Mouse (Mus musculus) liver, embryonic 13.5 days (tissue): ENCODE data around the gene Spata25. TPM values are rescaled to one million over a fixed set of nuclear protein-coding genes. Genes with fewer than 3 reads are reported as not detected.
"Not testable (repeated sequence)": the region's sequence is repeated elsewhere in the genome, so short reads cannot be mapped to it uniquely, and the experiment has no call there.

Experiments used
- ATAC-seq: fragments of 200-750 bp; cut with Nextera tagmentation; 2 replicates; pipeline ENCODE4 v1.8.0; 2017; ENCODE audit warnings: low read depth, mild to moderate bottlenecking, moderate number of reproducible peaks, moderate library complexity
- DNase-seq: peaks from one replicate; pipeline ENCODE4 v3.0.0; 2022
- H3K27ac ChIP-seq: fragments of 300-500 bp; sonication (generic); 2 replicates; pipeline ENCODE4 v1.5.1; 2015; ENCODE audit warnings: moderate library complexity, mild to moderate bottlenecking, inconsistent platforms
- H3K27me3 ChIP-seq: fragments of 300-500 bp; sonication (generic); 2 replicates; pipeline ENCODE4 v1.6.1; 2015; ENCODE audit warnings: mild to moderate bottlenecking, inconsistent platforms
- H3K36me3 ChIP-seq: fragments of 300-500 bp; sonication (generic); 2 replicates; pipeline ENCODE4 v1.6.1; 2015; ENCODE audit warnings: mild to moderate bottlenecking, inconsistent platforms
- H3K4me1 ChIP-seq: fragments of 300-500 bp; sonication (generic); replicated peaks from 2 replicates; pipeline ENCODE4 v1.6.1; 2015; ENCODE audit warnings: inconsistent platforms
- H3K4me2 ChIP-seq: fragments of 300-500 bp; sonication (generic); 2 replicates; pipeline ENCODE4 v1.6.1; 2015; ENCODE audit warnings: inconsistent platforms, mild to moderate bottlenecking, moderate library complexity
- H3K4me3 ChIP-seq: fragments of 300-500 bp; sonication (generic); replicated peaks from 2 replicates; pipeline ENCODE4 v1.5.1; 2015; ENCODE audit warnings: mild to moderate bottlenecking, inconsistent platforms
- H3K9ac ChIP-seq: fragments of 300-500 bp; sonication (generic); 2 replicates; pipeline ENCODE4 v1.6.1; 2015; ENCODE audit warnings: mild to moderate bottlenecking, inconsistent platforms
- H3K9me3 ChIP-seq: fragments of 300-500 bp; sonication (generic); replicated peaks from 2 replicates; pipeline ENCODE4 v1.6.1; 2016; ENCODE audit warnings: inconsistent platforms
- WGBS: fragments of 180-500 bp; shearing (Covaris S2); methylation state at CpG from one replicate; pipeline ENCODE4 v1.1.7; 2015; ENCODE audit not compliant: insufficient replicate concordance; 5-methylcytosine and 5-hydroxymethylcytosine counted together
- polyA plus RNA-seq: library from polyadenylated mRNA; unstranded; fragments of >200 nt; fragmentation: Nextera tagmentation; extraction: Ambion mirVana; gene quantifications from 2 replicates; pipeline ENCODE4 v1.2.1, GENCODE M21; 2015

Spata25 gene
- polyA plus RNA-seq, 1 experiment from 2014 or later, result not detected

- not testable (repeated sequence) for H3K9me3 ChIP-seq, H3K4me2 ChIP-seq, DNase-seq, H3K27ac ChIP-seq, ATAC-seq, H3K4me3 ChIP-seq, H3K36me3 ChIP-seq, H3K9ac ChIP-seq
- WGBS, result 74% methylated on average over 9 of the region's 9 CpGs
- H3K27me3 ChIP-seq, result peaks cover 20% of the 10 kb centered on the region
- H3K4me1 ChIP-seq, result peaks cover 34% of the 10 kb centered on the region
Observed at GRCm38 (mm10) chr2:164863411-164863810, 35.1 kb upstream of the Spata25 start.

- peak overlapping the region; percentile 27; the same call in 1 of the 2 replicates for H3K27ac ChIP-seq
- peaks cover 31% of the 10 kb centered on the region for H3K27me3 ChIP-seq
- no peak overlapping the region for H3K4me2 ChIP-seq
- H3K4me1 ChIP-seq, result peaks cover 43% of the 10 kb centered on the region
- whole genome bisulfite sequencing, result 46% methylated on average over 9 of the region's 9 CpGs
- ATAC-seq (no peak), DNase-seq (no peak)
- no peaks in the 10 kb centered on the region; the same call in 1 of the 2 replicates for H3K9me3 ChIP-seq
- no peak overlapping the region for H3K4me3 ChIP-seq
- no peak overlapping the region for H3K9ac ChIP-seq
- no peaks in the 10 kb centered on the region for H3K36me3 ChIP-seq
Observed at GRCm38 (mm10) chr2:164862179-164862861, 34.0 kb upstream of the Spata25 start.

GRCm38 (mm10) chr2:164861094-164861493, 32.8 kb upstream of the Spata25 start:
- no peak overlapping the region for H3K9ac ChIP-seq
- H3K4me3 ChIP-seq, result no peak overlapping the region
- no peak overlapping the region; the same call in 1 of the 2 replicates for H3K27ac ChIP-seq
- 63% methylated on average over 4 of the region's 4 CpGs for WGBS
- H3K36me3 ChIP-seq, result no peaks in the 10 kb centered on the region
- H3K4me1 ChIP-seq, result peaks cover 49% of the 10 kb centered on the region
- DNase-seq (no peak), ATAC-seq (no peak)
- H3K4me2 ChIP-seq, result no peak overlapping the region
- H3K27me3 ChIP-seq, result peaks cover 43% of the 10 kb centered on the region
- no peaks in the 10 kb centered on the region; the same call in 1 of the 2 replicates for H3K9me3 ChIP-seq

- Histone ChIP-seq H3K4me1 (peaks cover 49% of the 10 kb centered on the region), H3K4me2 (peak overlapping the region; percentile 30), H3K9ac (no peak overlapping the region), H3K36me3 (no peaks in the 10 kb centered on the region), H3K27ac (peak overlapping the region; percentile 50), H3K9me3 (no peaks in the 10 kb centered on the region; the same call in 1 of the 2 replicates), H3K27me3 (peaks cover 56% of the 10 kb centered on the region), H3K4me3 (no peak overlapping the region)
- DNase-seq, result no peak
- WGBS, result 48% methylated on average over 9 of the region's 9 CpGs
- ATAC-seq, result peak; percentile 67
Observed at GRCm38 (mm10) chr2:164859640-164860432, 31.5 kb upstream of the Spata25 start.

GRCm38 (mm10) chr2:164859155-164859554, 30.8 kb upstream of the Spata25 start:
- ATAC-seq (0 out of 2 replicates have a peak, but pooled peaks have one; percentile 11), DNase-seq (no peak)
- no peaks in the 10 kb centered on the region; the same call in 1 of the 2 replicates for H3K9me3 ChIP-seq
- H3K27me3 ChIP-seq, result peaks cover 62% of the 10 kb centered on the region
- no peak overlapping the region for H3K4me3 ChIP-seq
- no peaks in the 10 kb centered on the region for H3K36me3 ChIP-seq
- no peak overlapping the region for H3K9ac ChIP-seq
- peak overlapping the region; percentile 50; the same call in 1 of the 2 replicates for H3K27ac ChIP-seq
- H3K4me2 ChIP-seq, result peak overlapping the region; percentile 30
- WGBS, result 17% methylated on average over 2 of the region's 2 CpGs
- peaks cover 42% of the 10 kb centered on the region for H3K4me1 ChIP-seq

- H3K4me2 ChIP-seq, result peak overlapping the region; percentile 70
- H3K27ac ChIP-seq, result no peak overlapping the region
- DNase-seq (no peak), ATAC-seq (no peak)
- 6% methylated on average over 19 of the region's 19 CpGs for WGBS
- peaks cover 40% of the 10 kb centered on the region for H3K4me1 ChIP-seq
- H3K9me3 ChIP-seq, result no peaks in the 10 kb centered on the region
- H3K4me3 ChIP-seq, result peak overlapping the region; percentile 51
- H3K36me3 ChIP-seq, result no peaks in the 10 kb centered on the region
- H3K9ac ChIP-seq, result no peak overlapping the region
- H3K27me3 ChIP-seq, result peaks cover 72% of the 10 kb centered on the region
Observed at GRCm38 (mm10) chr2:164857842-164858553, 29.7 kb upstream of the Spata25 start.

- no peak for ATAC-seq
- H3K36me3 ChIP-seq, result no peaks in the 10 kb centered on the region
- no peak within 1 kb of the TSS for H3K27ac ChIP-seq
- H3K4me1 ChIP-seq, result peaks cover 40% of the 10 kb centered on the region
- WGBS, result under 1% methylated on average over 47 of the region's 47 CpGs
- H3K27me3 ChIP-seq, result peaks cover 78% of the 10 kb centered on the region
- peak within 1 kb of the TSS; percentile 51 for H3K4me3 ChIP-seq
- peak within 1 kb of the TSS; percentile 70 for H3K4me2 ChIP-seq
- no peaks in the 10 kb centered on the region for H3K9me3 ChIP-seq
- DNase-seq, result no peak
- H3K9ac ChIP-seq, result 0 out of 2 replicates have a peak within 1 kb of the TSS, but pooled peaks have one; percentile 13
Observed at GRCm38 (mm10) chr2:164857101-164857821, 28.9 kb upstream of the Spata25 start, which contains the start of gene Pltp. Pltp (minus strand) TSS chr2:164857711.

- Histone ChIP-seq H3K4me2 (peak overlapping the region; percentile 70), H3K27ac (no peak overlapping the region), H3K4me3 (peak overlapping the region; percentile 51), H3K36me3 (no peaks in the 10 kb centered on the region), H3K9ac (no peak overlapping the region), H3K9me3 (no peaks in the 10 kb centered on the region), H3K27me3 (peaks cover 83% of the 10 kb centered on the region), H3K4me1 (peaks cover 35% of the 10 kb centered on the region)
- 2% methylated on average over 42 of the region's 42 CpGs for WGBS
- DNase-seq, result no peak
- no peak for ATAC-seq
Observed at GRCm38 (mm10) chr2:164856309-164857100, 28.2 kb upstream of the Spata25 start.

- H3K4me2 ChIP-seq, H3K36me3 ChIP-seq, H3K4me3 ChIP-seq, ATAC-seq, H3K9me3 ChIP-seq, H3K9ac ChIP-seq, H3K27ac ChIP-seq, DNase-seq: not testable (repeated sequence)
- Histone ChIP-seq H3K4me1 (peaks cover 34% of the 10 kb centered on the region), H3K27me3 (peaks cover 81% of the 10 kb centered on the region)
- 74% methylated on average over 5 of the region's 5 CpGs for WGBS
Observed at GRCm38 (mm10) chr2:164855572-164855971, 27.2 kb upstream of the Spata25 start.

- Histone ChIP-seq H3K27me3 (peaks cover 31% of the 10 kb centered on the region), H3K27ac (no peak overlapping the region), H3K4me1 (no peaks in the 10 kb centered on the region), H3K9ac (no peak overlapping the region), H3K36me3 (no peaks in the 10 kb centered on the region), H3K9me3 (no peaks in the 10 kb centered on the region), H3K4me3 (no peak overlapping the region), H3K4me2 (no peak overlapping the region)
- WGBS, result 77% methylated on average over 8 of the region's 8 CpGs
- no peak for DNase-seq
- ATAC-seq, result no peak
Observed at GRCm38 (mm10) chr2:164850061-164850460, 21.7 kb upstream of the Spata25 start.
